Mouse (Mus musculus) lung, postnatal 0 days (tissue): Measurements from ENCODE around the gene Polr3c. TPM values are rescaled to one million over a fixed set of nuclear protein-coding genes. Genes with fewer than 3 reads are reported as not detected.
"Not testable (repeated sequence)": the region's sequence is repeated elsewhere in the genome, so short reads cannot be mapped to it uniquely, and the experiment has no call there.

Source experiments
- ATAC-seq: fragments of 200-750 bp; cut with Nextera tagmentation; 2 replicates; pipeline ENCODE4 v1.8.0; 2017; ENCODE audit warnings: moderate library complexity
- DNase-seq: peaks from one replicate; pipeline ENCODE4 v3.0.0-alpha.2; 2016; ENCODE audit warnings: low spot score
- H3K27ac ChIP-seq: fragments of 300-500 bp; sonication (generic); 2 replicates; pipeline ENCODE4 v1.5.1; 2014; ENCODE audit warnings: antibody characterized with exemption, mild to moderate bottlenecking, low read length, mixed read lengths
- H3K27me3 ChIP-seq: fragments of 300-500 bp; sonication (generic); replicated peaks from 2 replicates; pipeline ENCODE4 v1.6.1; 2014; ENCODE audit warnings: low read length, mixed read lengths; ENCODE audit not compliant: insufficient read depth
- H3K36me3 ChIP-seq: fragments of 300-500 bp; sonication (generic); 2 replicates; pipeline ENCODE4 v1.6.1; 2014; ENCODE audit warnings: low read length, mixed read lengths; ENCODE audit not compliant: insufficient read depth
- H3K4me1 ChIP-seq: fragments of 300-500 bp; sonication (generic); 2 replicates; pipeline ENCODE4 v1.6.1; 2014; ENCODE audit warnings: antibody characterized with exemption, low read depth, low read length, mixed read lengths; ENCODE audit not compliant: insufficient read depth
- H3K4me2 ChIP-seq: fragments of 300-500 bp; sonication (generic); replicated peaks from 2 replicates; pipeline ENCODE4 v1.6.1; 2014; ENCODE audit warnings: low read depth, mild to moderate bottlenecking, low read length, moderate library complexity, mixed read lengths
- H3K4me3 ChIP-seq: fragments of 300-500 bp; sonication (generic); 2 replicates; pipeline ENCODE4 v1.5.1; 2014; ENCODE audit warnings: low read depth, low read length
- H3K9ac ChIP-seq: fragments of 300-500 bp; sonication (generic); replicated peaks from 2 replicates; pipeline ENCODE4 v1.6.1; 2014; ENCODE audit warnings: low read depth, mild to moderate bottlenecking
- H3K9me3 ChIP-seq: fragments of 300-500 bp; sonication (generic); 2 replicates; pipeline ENCODE4 v1.6.1; 2016; ENCODE audit warnings: low read length, mixed read lengths
- CTCF ChIP-seq: IDR thresholded peaks from 2 replicates; pipeline ENCODE4 v1.5.1; 2016; ENCODE audit warnings: antibody characterized with exemption, mild to moderate bottlenecking
- EP300 ChIP-seq: IDR thresholded peaks from 2 replicates; pipeline ENCODE4 v1.6.1; 2016; ENCODE audit warnings: antibody characterized with exemption, mild to moderate bottlenecking, control low read depth
- WGBS: fragments of 180-500 bp; shearing (Covaris S2); extraction: QIAGEN DNeasy Blood & Tissue Kit; methylation state at CpG from one replicate; pipeline ENCODE4 v1.1.7; 2014; 5-methylcytosine and 5-hydroxymethylcytosine counted together
- polyA plus RNA-seq: library from polyadenylated mRNA; unstranded; fragments of >200 nt; fragmentation: Nextera tagmentation; extraction: Ambion mirVana; gene quantifications from 2 replicates; pipeline ENCODE4 v1.2.1, GENCODE M21; 2015

The Polr3c gene
- polyA plus RNA-seq, 1 experiment from 2014 or later = 17.9 TPM

DNA sequence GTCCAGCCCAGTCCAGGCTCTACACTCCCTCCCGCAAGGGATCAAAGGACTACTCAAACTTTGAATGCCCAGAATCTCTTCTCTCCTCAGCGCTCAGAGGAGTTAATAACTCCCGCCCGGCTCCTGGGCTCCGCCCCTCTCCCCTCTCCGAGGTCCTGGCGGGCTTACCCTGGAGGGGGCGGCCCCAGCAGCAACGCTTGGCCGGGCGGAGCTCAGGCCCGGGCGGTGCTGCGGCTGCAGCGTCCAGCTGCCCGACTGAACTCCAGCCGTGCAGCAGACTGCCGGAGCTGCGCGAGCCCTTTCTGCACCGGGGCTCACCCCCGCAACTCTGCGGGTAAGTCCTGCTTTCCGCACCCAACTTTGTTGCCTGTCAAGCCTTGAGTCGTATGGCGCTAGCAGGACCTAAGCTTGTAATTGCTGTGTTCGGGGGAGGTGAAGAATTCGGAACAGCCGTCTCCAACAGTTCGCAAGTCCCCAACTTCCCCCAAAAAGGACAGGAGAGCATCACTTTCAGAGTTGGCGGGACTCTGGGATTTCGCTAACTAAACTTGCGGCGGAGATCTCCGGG, 31.1 kb downstream of the Polr3c start, which contains the start of gene Pias3:
Gene Pias3 (plus strand): TSS at position 187 of the 568 bp plus-strand sequence.
- no peaks in the 10 kb centered on the region for H3K27me3 ChIP-seq
- H3K4me1 ChIP-seq = peaks cover 4% of the 10 kb centered on the region; the same call in 1 of the 2 replicates
- peak; percentile 92 for ATAC-seq
- WGBS = under 1% methylated on average over 35 of the region's 35 CpGs
- H3K4me2 ChIP-seq = peak within 1 kb of the TSS; percentile 79
- TF ChIP-seq EP300 = no peak
- no peak for TF ChIP-seq CTCF
- no peaks in the 10 kb centered on the region for H3K9me3 ChIP-seq
- peaks cover 6% of the 10 kb centered on the region; the same call in 1 of the 2 replicates for H3K36me3 ChIP-seq
- peak; percentile 96 for DNase-seq
- peak within 1 kb of the TSS; percentile 58 for H3K9ac ChIP-seq
- peak within 1 kb of the TSS; percentile 92 for H3K4me3 ChIP-seq
- H3K27ac ChIP-seq = peak within 1 kb of the TSS; percentile 85

DNA sequence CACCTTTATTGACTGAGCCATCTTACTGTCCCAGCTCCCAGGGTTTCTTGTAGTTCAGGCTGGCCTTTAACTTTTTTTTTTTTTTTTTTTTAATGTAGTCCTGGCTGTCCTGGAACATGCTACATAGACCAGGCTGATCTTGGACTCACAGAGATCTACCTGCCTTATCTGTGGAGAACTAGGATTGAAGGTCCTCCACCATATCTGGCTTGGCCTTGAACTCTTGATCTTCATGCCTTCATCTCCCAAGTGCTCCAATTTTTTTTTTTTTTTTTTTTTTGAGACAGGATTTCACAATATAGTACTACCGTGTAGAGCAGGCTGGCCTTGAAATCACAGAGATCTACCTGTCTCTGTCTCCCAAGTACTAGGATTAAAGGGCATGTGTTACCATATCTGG, 33.8 kb downstream of the Polr3c start:
- ATAC-seq = no peak
- H3K4me2 ChIP-seq = no peak overlapping the region
- TF ChIP-seq EP300 (no peak), CTCF (no peak)
- H3K4me3 ChIP-seq = no peak overlapping the region
- H3K27me3 ChIP-seq = no peaks in the 10 kb centered on the region
- DNase-seq = no peak
- no peak overlapping the region for H3K9ac ChIP-seq
- peaks cover 4% of the 10 kb centered on the region; the same call in 1 of the 2 replicates for H3K4me1 ChIP-seq
- no peak overlapping the region for H3K27ac ChIP-seq
- no peaks in the 10 kb centered on the region for H3K9me3 ChIP-seq
- H3K36me3 ChIP-seq = no peaks in the 10 kb centered on the region
- 55% methylated on average over 1 of the region's 1 CpGs for WGBS

DNA sequence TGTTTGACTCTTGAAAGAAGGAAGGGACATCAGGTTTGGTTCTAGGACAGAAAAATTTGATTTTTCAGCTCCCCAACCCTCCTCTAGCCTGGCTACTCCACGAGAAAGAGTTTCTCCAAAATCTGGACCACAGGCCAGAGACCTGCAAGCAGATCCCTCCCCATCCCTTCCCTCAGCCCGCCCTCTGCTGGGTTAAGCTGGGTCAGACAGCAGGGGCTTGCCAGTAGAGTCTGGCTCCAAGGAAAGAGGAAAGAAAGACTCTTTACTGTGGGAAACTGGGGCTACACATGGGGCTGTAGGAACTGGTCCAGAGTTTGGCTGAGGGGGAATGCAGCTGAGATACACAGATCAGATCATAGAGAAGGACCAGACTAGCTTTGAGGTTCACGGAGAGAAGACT, 34.9 kb downstream of the Polr3c start:
- 21% methylated on average over 3 of the region's 3 CpGs for WGBS
- TF ChIP-seq EP300 (no peak), CTCF (peak; percentile 54)
- H3K4me3 ChIP-seq = no peak overlapping the region
- H3K4me1 ChIP-seq = peaks cover 4% of the 10 kb centered on the region; the same call in 1 of the 2 replicates
- H3K9ac ChIP-seq = no peak overlapping the region
- no peaks in the 10 kb centered on the region for H3K9me3 ChIP-seq
- no peaks in the 10 kb centered on the region for H3K27me3 ChIP-seq
- H3K27ac ChIP-seq = no peak overlapping the region
- no peaks in the 10 kb centered on the region for H3K36me3 ChIP-seq
- no peak for DNase-seq
- H3K4me2 ChIP-seq = no peak overlapping the region
- ATAC-seq = no peak

DNA sequence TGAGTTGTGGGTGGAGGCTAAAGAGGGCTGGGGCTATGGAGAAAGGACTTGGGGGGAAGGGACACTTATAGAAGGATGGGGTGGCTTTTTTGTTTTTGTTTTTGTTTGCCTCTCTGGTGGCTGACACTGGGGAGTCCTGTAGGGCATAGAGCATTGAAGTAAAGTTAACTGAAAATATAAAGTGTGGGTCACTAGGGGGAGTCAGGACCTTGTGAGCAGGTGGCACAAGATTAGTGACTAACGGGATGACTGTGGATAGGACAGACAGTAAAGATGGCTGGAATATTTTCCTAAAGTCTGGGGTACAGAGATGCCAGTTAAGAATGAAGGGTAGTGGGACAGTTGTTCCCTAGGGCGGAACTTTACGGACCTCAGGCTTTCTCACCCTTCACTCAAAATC, 37.1 kb downstream of the Polr3c start:
- DNase-seq (no peak), ATAC-seq (no peak)
- WGBS = 57% methylated on average over 3 of the region's 3 CpGs

DNA sequence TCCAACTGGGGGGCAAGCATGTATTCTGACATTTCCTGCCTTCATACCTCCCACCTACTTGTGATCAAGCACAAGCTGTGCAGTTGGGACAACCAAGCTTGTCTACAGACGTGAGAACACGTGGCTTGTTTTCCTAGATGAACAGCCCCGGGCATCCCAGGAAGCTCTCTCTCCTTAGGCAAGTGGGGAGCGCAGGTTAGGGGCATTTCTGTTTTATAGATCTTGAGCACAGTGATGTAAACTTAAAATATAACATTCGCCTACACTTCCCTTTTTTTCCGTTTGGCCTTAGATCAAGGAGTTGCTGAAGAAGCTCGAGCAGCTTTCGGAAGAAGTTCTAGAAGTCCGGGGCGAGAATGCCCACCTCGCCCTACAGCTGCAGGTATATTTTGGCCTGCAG, 38.6 kb downstream of the Polr3c start:
- Histone ChIP-seq H3K4me1 (no peaks in the 10 kb centered on the region), H3K36me3 (no peaks in the 10 kb centered on the region), H3K4me3 (no peak overlapping the region), H3K27me3 (0 out of 2 replicates have a peak, but pooled peaks cover 3% of the 10 kb centered on the region), H3K9me3 (no peaks in the 10 kb centered on the region), H3K27ac (no peak overlapping the region), H3K9ac (no peak overlapping the region), H3K4me2 (no peak overlapping the region)
- no peak for DNase-seq
- TF ChIP-seq EP300 = no peak
- no peak for TF ChIP-seq CTCF
- 74% methylated on average over 11 of the region's 11 CpGs for WGBS
- ATAC-seq = no peak

More for the DNA sequence above, 37.1 kb downstream of the Polr3c start:
- H3K36me3 ChIP-seq = no peaks in the 10 kb centered on the region
- H3K27ac ChIP-seq = no peak overlapping the region
- no peaks in the 10 kb centered on the region for H3K4me1 ChIP-seq
- no peak overlapping the region for H3K4me2 ChIP-seq
- no peak overlapping the region for H3K4me3 ChIP-seq
- no peak overlapping the region for H3K9ac ChIP-seq
- TF ChIP-seq CTCF = peak; percentile 53
- no peak for TF ChIP-seq EP300
- no peaks in the 10 kb centered on the region for H3K9me3 ChIP-seq
- 0 out of 2 replicates have a peak, but pooled peaks cover 3% of the 10 kb centered on the region for H3K27me3 ChIP-seq

DNA sequence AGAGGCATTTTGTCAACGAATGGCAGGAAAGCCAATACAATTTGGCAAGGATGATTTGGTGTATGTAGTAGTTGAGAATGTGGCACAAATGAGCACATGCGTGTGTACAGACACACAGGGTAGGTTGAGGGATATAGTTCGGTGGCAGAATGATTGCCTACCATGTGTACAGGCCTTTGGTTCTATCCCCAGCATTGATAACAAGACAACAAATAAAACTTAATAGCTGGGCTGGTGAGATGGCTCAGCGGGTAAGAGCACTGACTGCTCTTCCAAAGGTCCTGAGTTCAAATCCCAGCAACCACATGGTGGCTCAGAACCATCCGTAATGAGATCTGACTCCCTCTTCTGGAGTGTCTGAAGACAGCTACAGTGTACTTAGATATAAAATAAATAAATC, 41.4 kb downstream of the Polr3c start:
- not testable (repeated sequence) for H3K9me3 ChIP-seq, H3K27ac ChIP-seq, H3K4me2 ChIP-seq, H3K9ac ChIP-seq, DNase-seq, H3K36me3 ChIP-seq, H3K4me1 ChIP-seq, H3K27me3 ChIP-seq, ATAC-seq, H3K4me3 ChIP-seq
- WGBS = 86% methylated on average over 5 of the region's 5 CpGs
